Mouse (Mus musculus) olfactory bulb, adult 2 months (tissue): ENCODE data around the gene Carhsp1. TPM values are rescaled to one million over a fixed set of nuclear protein-coding genes. Genes with fewer than 3 reads are reported as not detected.

ENCODE experiments used
- H3K27ac ChIP-seq: fragments of 200-500 bp; 2 replicates; pipeline ENCODE4 v1.5.1; 2012; ENCODE audit warnings: low read depth, low read length; ENCODE audit not compliant: insufficient read depth
- H3K4me1 ChIP-seq: fragments of 200-500 bp; 2 replicates; pipeline ENCODE4 v1.6.1; 2012; ENCODE audit warnings: low read length; ENCODE audit not compliant: control insufficient read depth, insufficient read depth
- H3K4me3 ChIP-seq: fragments of 200-500 bp; 2 replicates; pipeline ENCODE4 v1.5.1; 2012; ENCODE audit warnings: mild to moderate bottlenecking, low read depth, low read length, moderate library complexity; ENCODE audit not compliant: insufficient read depth
- CTCF ChIP-seq: fragments of 200-500 bp; IDR thresholded peaks from 2 replicates; pipeline ENCODE4 v1.5.1; 2012; ENCODE audit warnings: low read depth, mild to moderate bottlenecking, low read length, moderate library complexity; ENCODE audit not compliant: insufficient read depth
- POLR2A ChIP-seq: fragments of 200-500 bp; IDR thresholded peaks from 2 replicates; pipeline ENCODE4 v1.6.1; 2012; ENCODE audit warnings: mild to moderate bottlenecking, low read depth, low read length, moderate library complexity; ENCODE audit not compliant: insufficient read depth
- WGBS: fragments of 180-500 bp; shearing (Covaris S2); methylation state at CpG from one replicate; pipeline ENCODE4 v1.1.7; 2018; 5-methylcytosine and 5-hydroxymethylcytosine counted together
- polyA plus RNA-seq: library from polyadenylated mRNA; stranded (reverse); fragments of >200 nt; gene quantifications from 2 replicates; pipeline ENCODE4 v1.2.4, GENCODE M21; 2012; ENCODE audit warnings: low replicate concordance; ENCODE audit not compliant: missing spikeins, insufficient read depth, insufficient read length

The Carhsp1 gene
- polyA plus RNA-seq, 1 experiment, result not detected

- TF ChIP-seq POLR2A (no peak), CTCF (no peak)
- WGBS, result 73% methylated on average over 5 of the region's 5 CpGs
- H3K27ac ChIP-seq, result no peak overlapping the region
- H3K4me1 ChIP-seq, result peaks cover 29% of the 10 kb centered on the region
- H3K4me3 ChIP-seq, result no peak overlapping the region
Observed at GRCm38 (mm10) chr16:8669432-8669831, 2.5 kb downstream of the Carhsp1 start.

GRCm38 (mm10) chr16:8668386-8668785 lies 3.6 kb downstream of the Carhsp1 start:
- WGBS, result 78% methylated on average over 2 of the region's 2 CpGs
- H3K4me3 ChIP-seq, result no peak overlapping the region
- H3K27ac ChIP-seq, result no peak overlapping the region
- peaks cover 26% of the 10 kb centered on the region for H3K4me1 ChIP-seq
- TF ChIP-seq CTCF (no peak), POLR2A (no peak)

DNA sequence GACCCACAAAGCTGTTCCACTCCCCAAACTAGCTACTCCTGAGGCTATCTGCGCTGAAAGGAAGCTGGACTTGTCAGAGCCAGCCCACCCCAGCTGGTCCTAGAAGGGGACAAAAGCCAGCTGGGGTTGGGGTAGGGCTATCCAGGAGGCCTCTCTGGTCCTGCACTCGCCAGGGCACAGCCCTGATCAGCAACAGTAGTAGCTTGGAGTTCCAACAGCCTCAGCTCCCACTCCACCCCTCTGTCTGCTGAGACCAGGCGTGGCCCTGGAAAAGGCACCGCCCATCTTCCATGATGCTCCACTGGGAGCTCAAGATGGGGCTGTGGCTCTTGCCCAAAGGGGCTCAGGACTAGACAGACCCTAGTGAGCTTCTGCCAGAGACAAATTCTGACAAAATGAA lies 4.1 kb downstream of the Carhsp1 start:
- no peak overlapping the region for H3K4me3 ChIP-seq
- 79% methylated on average over 4 of the region's 4 CpGs for WGBS
- TF ChIP-seq POLR2A, result no peak
- TF ChIP-seq CTCF, result no peak
- peaks cover 26% of the 10 kb centered on the region for H3K4me1 ChIP-seq
- no peak overlapping the region for H3K27ac ChIP-seq

- no peak overlapping the region for H3K4me3 ChIP-seq
- H3K27ac ChIP-seq, result no peak overlapping the region
- H3K4me1 ChIP-seq, result peaks cover 26% of the 10 kb centered on the region
- TF ChIP-seq POLR2A, result no peak
- TF ChIP-seq CTCF, result no peak
- 88% methylated on average over 7 of the region's 7 CpGs for WGBS
Observed at GRCm38 (mm10) chr16:8667261-8667660, 4.7 kb downstream of the Carhsp1 start.

DNA sequence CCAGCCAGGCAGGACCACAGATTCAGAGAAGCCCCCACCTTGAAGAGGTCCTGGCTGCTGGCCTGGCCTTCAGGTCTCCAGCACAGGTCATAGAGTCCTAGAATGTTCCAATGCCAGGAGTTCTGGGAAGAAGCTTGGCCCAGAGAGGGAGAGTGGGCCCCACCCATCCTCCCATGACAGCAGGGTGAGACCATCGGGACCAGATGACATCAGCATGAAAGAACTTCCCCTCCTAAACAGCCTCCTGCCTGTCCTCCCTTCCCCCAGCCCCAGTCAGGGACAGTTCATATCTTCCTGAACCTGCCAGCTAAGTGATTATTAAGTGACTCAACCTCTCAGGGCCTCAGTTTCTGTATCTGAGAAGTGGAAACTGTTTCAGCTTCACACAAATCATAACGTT lies 5.5 kb downstream of the Carhsp1 start:
- H3K4me1 ChIP-seq, result peaks cover 21% of the 10 kb centered on the region
- H3K27ac ChIP-seq, result no peak overlapping the region
- WGBS, result 52% methylated on average over 2 of the region's 2 CpGs
- TF ChIP-seq CTCF (no peak), POLR2A (no peak)
- no peak overlapping the region for H3K4me3 ChIP-seq

GRCm38 (mm10) chr16:8665367-8665766 lies 6.6 kb downstream of the Carhsp1 start:
- H3K4me3 ChIP-seq, result no peak overlapping the region
- no peak for TF ChIP-seq POLR2A
- no peak for TF ChIP-seq CTCF
- peaks cover 19% of the 10 kb centered on the region for H3K4me1 ChIP-seq
- no peak overlapping the region for H3K27ac ChIP-seq
- WGBS, result 71% methylated on average over 5 of the region's 5 CpGs

DNA sequence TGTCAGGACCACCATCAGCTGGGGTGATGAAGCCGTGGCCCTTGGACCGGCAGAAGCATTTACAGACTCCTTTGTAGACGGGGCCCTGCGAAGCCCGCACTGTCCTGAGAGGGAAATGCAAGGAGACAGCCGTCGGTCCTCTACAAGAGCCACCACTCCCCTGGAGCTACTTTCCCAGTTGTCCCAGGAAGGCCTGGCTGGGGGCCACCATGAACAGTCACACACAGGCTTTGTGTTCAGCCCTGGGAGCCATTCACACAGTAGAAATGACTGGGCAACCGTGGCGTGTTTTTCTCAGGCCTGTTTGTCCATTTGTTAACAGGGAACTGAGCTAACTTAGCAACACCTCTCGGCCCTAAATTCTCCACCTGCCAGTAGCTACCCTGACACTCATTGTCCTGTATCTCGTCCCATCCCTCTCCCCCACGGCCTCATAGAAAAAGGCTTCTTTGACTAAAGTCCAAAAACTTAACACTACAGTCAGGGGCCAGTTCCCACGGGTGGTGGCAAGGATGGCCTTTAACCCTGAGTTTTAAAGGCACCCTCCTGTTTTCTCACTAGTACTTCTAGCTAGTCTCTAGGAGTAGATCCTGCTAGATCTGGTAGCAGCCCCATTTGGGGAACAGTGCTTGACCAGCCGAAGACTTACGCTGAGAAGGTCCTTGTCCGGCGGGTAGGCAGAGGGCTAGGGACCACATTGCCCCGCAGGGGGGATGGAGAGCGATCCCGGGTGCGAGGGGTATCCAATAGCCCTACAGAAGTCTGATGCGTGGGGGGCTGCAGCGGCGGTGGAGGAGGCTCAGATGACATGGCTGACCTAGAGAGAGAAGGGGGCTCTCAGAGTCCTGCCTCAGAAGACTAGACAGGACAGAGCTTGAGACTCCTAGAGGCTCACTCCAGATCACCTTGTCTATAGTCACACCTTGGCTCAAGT lies 8.1 kb downstream of the Carhsp1 start:
- Histone ChIP-seq H3K4me3 (no peak overlapping the region), H3K4me1 (peaks cover 11% of the 10 kb centered on the region), H3K27ac (no peak overlapping the region)
- WGBS, result 68% methylated on average over 24 of the region's 24 CpGs
- no peak for TF ChIP-seq CTCF
- TF ChIP-seq POLR2A, result no peak

- H3K4me1 ChIP-seq, result peaks cover 8% of the 10 kb centered on the region
- TF ChIP-seq POLR2A (no peak), CTCF (no peak)
- WGBS, result 62% methylated on average over 2 of the region's 2 CpGs
- H3K27ac ChIP-seq, result no peak overlapping the region
- no peak overlapping the region for H3K4me3 ChIP-seq
Observed at GRCm38 (mm10) chr16:8663022-8663421, 8.9 kb downstream of the Carhsp1 start.

GRCm38 (mm10) chr16:8658764-8659163 lies 13.2 kb downstream of the Carhsp1 start:
- Histone ChIP-seq H3K4me3 (no peak overlapping the region), H3K4me1 (peaks cover 3% of the 10 kb centered on the region), H3K27ac (no peak overlapping the region)
- TF ChIP-seq CTCF, result no peak
- TF ChIP-seq POLR2A, result no peak
- WGBS, result 64% methylated on average over 4 of the region's 4 CpGs
